Mouse (Mus musculus): ENCODE data around the gene Fcamr. TPM values are rescaled to one million over a fixed set of nuclear protein-coding genes. Genes with fewer than 3 reads are reported as not detected.

Gene Fcamr
- polyA plus RNA-seq, 1 experiment from 2014 or later: 0.17 TPM

DNA sequence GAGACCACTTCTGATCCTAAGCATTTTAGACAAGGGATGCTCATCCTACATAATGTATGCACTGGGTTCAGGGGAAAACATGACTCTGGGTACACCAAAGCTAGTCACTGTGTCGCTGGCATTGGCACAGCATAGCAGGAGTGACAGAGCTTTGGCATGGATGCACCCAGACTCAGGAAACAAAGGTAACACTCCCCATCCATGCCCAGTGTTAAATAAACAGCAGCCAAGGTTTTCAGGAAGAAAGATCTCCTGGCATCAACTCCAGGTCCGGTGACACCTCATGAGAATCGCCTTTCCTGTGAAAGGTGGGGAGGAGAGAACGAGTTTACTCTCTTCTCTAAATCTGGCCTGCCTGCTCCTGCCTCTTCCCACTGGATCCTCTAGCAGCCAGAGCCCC is 28.0 kb downstream of the Fcamr start:
- no peaks in the 10 kb centered on the region for H3K9me3 ChIP-seq (ENCODE audit: control insufficient read depth)
- 0 out of 2 replicates have a peak overlapping the region, but pooled peaks have one; percentile 5 for H3K4me3 ChIP-seq (ENCODE audit: low read depth, low read length)
- H3K36me3 ChIP-seq (ENCODE audit: control insufficient read depth, insufficient read depth): no peaks in the 10 kb centered on the region
- no peak overlapping the region for H3K27ac ChIP-seq (ENCODE audit: low read depth, low read length)
- 0 out of 2 replicates have a peak, but pooled peaks cover 5% of the 10 kb centered on the region for H3K4me1 ChIP-seq (replicated peaks; ENCODE audit: control insufficient read depth, insufficient read depth, low read length)
- WGBS: 67% methylated on average over 4 of the region's 4 CpGs
- H3K9ac ChIP-seq (ENCODE audit: low read depth, low read length): no peak overlapping the region
- ATAC-seq: no peak
- H3K27me3 ChIP-seq (replicated peaks; ENCODE audit: control insufficient read depth, insufficient read depth, low read length): no peaks in the 10 kb centered on the region
- TF ChIP-seq CTCF (IDR thresholded peaks at IDR 0.05; ENCODE audit: low read depth): no peak
- peak overlapping the region; percentile 40 for H3K4me2 ChIP-seq (replicated peaks; ENCODE audit: low read depth)

DNA sequence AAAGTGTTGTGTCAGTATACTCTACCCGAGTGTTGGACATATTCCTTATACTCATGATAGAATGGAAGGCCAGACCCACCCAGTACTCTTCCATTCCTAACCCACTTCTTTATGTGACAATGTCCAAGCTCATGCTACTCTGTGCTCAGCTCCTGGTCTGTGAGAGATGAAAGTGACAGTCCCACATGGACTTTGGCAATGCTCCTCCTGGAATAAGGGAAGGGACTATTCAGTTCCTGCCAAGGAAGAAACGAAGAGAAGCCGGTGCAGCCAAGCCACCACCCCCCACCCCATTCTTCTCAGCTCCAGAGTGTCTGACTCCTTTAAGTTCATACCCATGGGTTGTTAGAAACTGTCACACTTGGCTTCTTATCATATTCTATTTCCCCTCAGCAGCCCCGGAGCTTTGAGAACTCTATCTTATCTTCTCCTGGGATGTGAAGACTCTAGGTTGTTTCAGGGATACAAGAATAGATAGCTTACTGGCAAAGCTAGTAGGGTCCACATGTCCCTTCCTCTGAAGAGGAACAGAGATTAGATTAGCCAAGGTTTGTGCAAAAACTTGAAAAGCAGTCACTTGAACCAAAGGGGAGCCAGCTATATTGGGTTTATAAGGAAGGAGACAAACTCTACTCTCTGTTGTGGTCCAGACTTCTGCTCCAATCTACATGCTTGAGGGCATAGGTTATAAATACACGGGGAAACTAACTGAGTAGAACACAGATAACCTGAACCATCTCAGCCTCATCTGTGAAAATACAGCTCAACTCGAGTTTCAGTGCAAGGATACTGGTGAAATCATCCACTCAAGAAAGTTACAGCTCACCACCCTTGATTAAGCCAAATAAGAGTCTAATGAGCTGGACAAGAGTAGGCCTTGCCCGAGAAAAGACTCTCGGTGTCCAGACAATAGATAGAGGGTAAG is 29.5 kb downstream of the Fcamr start:
- Histone ChIP-seq H3K36me3 (ENCODE audit: control insufficient read depth, insufficient read depth) (no peaks in the 10 kb centered on the region), H3K27ac (ENCODE audit: low read depth, low read length) (0 out of 2 replicates have a peak overlapping the region, but pooled peaks have one; percentile 1), H3K27me3 (replicated peaks; ENCODE audit: control insufficient read depth, insufficient read depth, low read length) (no peaks in the 10 kb centered on the region), H3K9ac (ENCODE audit: low read depth, low read length) (no peak overlapping the region), H3K4me3 (ENCODE audit: low read depth, low read length) (no peak overlapping the region), H3K9me3 (ENCODE audit: control insufficient read depth) (no peaks in the 10 kb centered on the region), H3K4me1 (replicated peaks; ENCODE audit: control insufficient read depth, insufficient read depth, low read length) (0 out of 2 replicates have a peak, but pooled peaks cover 5% of the 10 kb centered on the region), H3K4me2 (replicated peaks; ENCODE audit: low read depth) (no peak overlapping the region; the same call in 1 of the 2 replicates)
- ATAC-seq: no peak
- WGBS: 47% methylated on average over 8 of the region's 8 CpGs
- TF ChIP-seq CTCF (IDR thresholded peaks at IDR 0.05; ENCODE audit: low read depth): no peak

DNA sequence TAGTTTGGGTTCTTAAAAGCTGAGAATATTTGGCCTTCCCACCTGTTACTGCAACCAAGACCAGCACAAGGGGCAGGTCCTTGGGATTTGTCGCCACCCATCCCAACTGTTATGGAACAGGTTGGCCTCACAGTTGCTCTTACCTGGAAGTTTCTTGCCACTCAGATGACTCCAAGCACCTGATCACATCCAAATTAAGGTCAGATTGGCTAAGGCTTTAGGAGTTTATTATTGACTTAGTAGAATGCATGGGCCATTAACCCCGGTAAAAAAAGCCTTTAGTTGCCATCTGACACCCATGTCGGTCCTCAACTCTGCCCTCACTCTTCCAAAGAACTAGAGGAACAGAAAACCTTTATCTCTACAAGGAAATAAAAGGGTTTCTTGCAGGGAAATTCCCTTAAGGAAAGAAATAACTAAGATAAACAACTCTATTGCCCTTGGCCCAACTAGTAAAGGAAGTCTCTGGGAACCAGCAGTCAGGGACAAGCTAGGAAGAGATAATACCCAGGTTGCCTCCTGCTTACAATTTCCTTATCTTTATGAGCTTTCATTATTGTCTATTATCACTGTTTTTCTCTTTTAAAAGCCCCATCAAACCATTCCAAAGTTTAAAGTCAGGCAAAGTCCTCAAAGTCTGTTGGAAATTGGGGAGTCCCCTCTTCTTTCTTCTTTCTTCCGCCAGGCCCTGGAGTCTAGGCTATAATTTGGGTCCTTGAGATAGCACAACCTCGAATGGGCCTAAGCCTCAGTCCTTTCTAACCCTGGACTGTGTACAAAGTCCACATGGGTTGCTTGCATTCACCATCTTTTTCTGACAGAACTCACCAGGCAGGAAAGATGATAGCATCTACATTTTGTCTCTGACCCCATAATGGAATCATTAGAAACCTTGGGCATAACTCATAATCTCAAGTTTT is 31.8 kb downstream of the Fcamr start:
- H3K27me3 ChIP-seq (replicated peaks; ENCODE audit: control insufficient read depth, insufficient read depth, low read length): no peaks in the 10 kb centered on the region
- no peak overlapping the region for H3K4me3 ChIP-seq (ENCODE audit: low read depth, low read length)
- H3K9me3 ChIP-seq (ENCODE audit: control insufficient read depth): no peaks in the 10 kb centered on the region
- H3K4me2 ChIP-seq (replicated peaks; ENCODE audit: low read depth): no peak overlapping the region
- 37% methylated on average over 5 of the region's 5 CpGs for WGBS
- no peak for TF ChIP-seq CTCF (IDR thresholded peaks at IDR 0.05; ENCODE audit: low read depth)
- peak; percentile 90 for ATAC-seq
- no peak overlapping the region for H3K9ac ChIP-seq (ENCODE audit: low read depth, low read length)
- peak overlapping the region; percentile 74 for H3K27ac ChIP-seq (ENCODE audit: low read depth, low read length)
- no peaks in the 10 kb centered on the region for H3K36me3 ChIP-seq (ENCODE audit: control insufficient read depth, insufficient read depth)
- no peaks in the 10 kb centered on the region for H3K4me1 ChIP-seq (replicated peaks; ENCODE audit: control insufficient read depth, insufficient read depth, low read length)

DNA sequence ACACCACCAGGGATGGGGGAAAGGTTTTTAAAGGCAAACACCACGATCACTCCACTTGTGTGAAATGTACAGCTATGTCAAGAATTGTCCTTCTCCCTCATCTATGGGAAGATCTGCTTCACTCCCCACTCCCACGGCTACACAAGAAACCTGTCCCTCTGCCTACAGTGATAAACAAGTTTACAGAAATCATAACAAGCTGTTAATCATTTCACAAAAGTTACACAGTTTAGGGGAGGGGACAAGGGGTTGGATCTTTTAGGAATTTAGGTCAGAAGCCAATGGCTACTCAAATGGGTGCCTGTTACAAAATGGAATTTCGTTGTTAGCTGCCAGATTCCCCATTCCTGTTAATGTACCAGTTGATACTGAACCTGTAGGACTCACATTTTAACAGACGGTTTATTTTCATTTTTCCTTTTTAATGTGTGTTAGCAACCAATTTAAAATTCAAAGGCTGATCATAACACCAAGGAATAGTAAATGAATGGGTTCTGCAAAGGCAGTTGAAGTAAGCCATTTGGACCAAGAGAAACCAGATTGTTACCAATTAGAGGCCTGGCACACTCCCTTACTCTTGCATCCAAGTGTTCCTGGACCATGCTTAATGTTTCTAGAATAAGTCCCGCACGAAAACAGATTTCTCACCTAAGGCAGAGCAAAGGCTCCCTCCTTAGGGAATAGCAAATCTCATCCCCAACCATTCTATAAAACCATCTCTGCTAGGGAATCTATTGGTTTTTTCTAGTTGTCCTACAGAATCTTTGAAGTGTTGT is 34.6 kb downstream of the Fcamr start:
- H3K27ac ChIP-seq (ENCODE audit: low read depth, low read length): no peak overlapping the region
- H3K36me3 ChIP-seq (ENCODE audit: control insufficient read depth, insufficient read depth): no peaks in the 10 kb centered on the region
- 74% methylated on average over 6 of the region's 6 CpGs for WGBS
- no peak overlapping the region for H3K4me2 ChIP-seq (replicated peaks; ENCODE audit: low read depth)
- no peaks in the 10 kb centered on the region for H3K27me3 ChIP-seq (replicated peaks; ENCODE audit: control insufficient read depth, insufficient read depth, low read length)
- H3K9me3 ChIP-seq (ENCODE audit: control insufficient read depth): no peaks in the 10 kb centered on the region
- TF ChIP-seq CTCF (IDR thresholded peaks at IDR 0.05; ENCODE audit: low read depth): no peak
- H3K4me3 ChIP-seq (ENCODE audit: low read depth, low read length): no peak overlapping the region
- H3K4me1 ChIP-seq (replicated peaks; ENCODE audit: control insufficient read depth, insufficient read depth, low read length): no peaks in the 10 kb centered on the region; the same call in 1 of the 2 replicates
- ATAC-seq: no peak
- H3K9ac ChIP-seq (ENCODE audit: low read depth, low read length): no peak overlapping the region

DNA sequence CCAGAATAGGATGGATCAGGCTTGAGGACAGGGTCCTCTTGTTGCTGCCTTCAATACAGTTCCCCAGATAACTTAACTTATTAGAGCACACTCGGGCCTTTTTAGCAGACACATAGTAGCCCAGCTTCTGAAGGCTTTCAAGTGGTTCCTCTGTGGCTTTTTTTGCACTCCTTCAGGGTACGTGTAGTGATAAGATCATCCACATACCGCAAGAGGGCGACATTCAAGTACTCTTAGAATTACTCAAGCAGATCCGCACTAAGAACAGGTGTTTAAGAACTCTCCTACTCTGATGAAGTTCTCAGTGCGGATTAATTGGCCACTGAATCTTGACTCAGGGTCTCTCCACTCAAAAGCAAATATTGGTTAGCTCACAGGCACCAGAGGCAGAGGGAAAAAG is 37.6 kb downstream of the Fcamr start:
- H3K27me3 ChIP-seq (replicated peaks; ENCODE audit: control insufficient read depth, insufficient read depth, low read length): no peaks in the 10 kb centered on the region
- H3K9ac ChIP-seq (ENCODE audit: low read depth, low read length): no peak overlapping the region
- H3K36me3 ChIP-seq (ENCODE audit: control insufficient read depth, insufficient read depth): no peaks in the 10 kb centered on the region
- peak; percentile 59 for TF ChIP-seq CTCF (IDR thresholded peaks at IDR 0.05; ENCODE audit: low read depth)
- no peak overlapping the region for H3K4me2 ChIP-seq (replicated peaks; ENCODE audit: low read depth)
- no peak overlapping the region for H3K27ac ChIP-seq (ENCODE audit: low read depth, low read length)
- ATAC-seq: no peak
- H3K4me3 ChIP-seq (ENCODE audit: low read depth, low read length): no peak overlapping the region
- 62% methylated on average over 6 of the region's 6 CpGs for WGBS
- H3K9me3 ChIP-seq (ENCODE audit: control insufficient read depth): no peaks in the 10 kb centered on the region
- no peaks in the 10 kb centered on the region; the same call in 1 of the 2 replicates for H3K4me1 ChIP-seq (replicated peaks; ENCODE audit: control insufficient read depth, insufficient read depth, low read length)
